Mouse (Mus musculus) cortical plate, adult 2 months (tissue): Measurements from ENCODE around the gene Kank2.

Experiments used
- CTCF ChIP-seq: fragments of 200-500 bp; IDR thresholded peaks from 2 replicates; pipeline ENCODE4 v1.5.1; 2011; ENCODE audit warnings: mild to moderate bottlenecking, control low read depth, low read length; ENCODE audit not compliant: insufficient read depth; ENCODE audit errors: extremely low read depth
- POLR2A ChIP-seq: fragments of 200-500 bp; IDR thresholded peaks from 2 replicates; pipeline ENCODE4 v1.6.1; 2011; ENCODE audit warnings: mild to moderate bottlenecking, low read length, control low read depth; ENCODE audit not compliant: insufficient read depth; ENCODE audit errors: extremely low read depth

DNA sequence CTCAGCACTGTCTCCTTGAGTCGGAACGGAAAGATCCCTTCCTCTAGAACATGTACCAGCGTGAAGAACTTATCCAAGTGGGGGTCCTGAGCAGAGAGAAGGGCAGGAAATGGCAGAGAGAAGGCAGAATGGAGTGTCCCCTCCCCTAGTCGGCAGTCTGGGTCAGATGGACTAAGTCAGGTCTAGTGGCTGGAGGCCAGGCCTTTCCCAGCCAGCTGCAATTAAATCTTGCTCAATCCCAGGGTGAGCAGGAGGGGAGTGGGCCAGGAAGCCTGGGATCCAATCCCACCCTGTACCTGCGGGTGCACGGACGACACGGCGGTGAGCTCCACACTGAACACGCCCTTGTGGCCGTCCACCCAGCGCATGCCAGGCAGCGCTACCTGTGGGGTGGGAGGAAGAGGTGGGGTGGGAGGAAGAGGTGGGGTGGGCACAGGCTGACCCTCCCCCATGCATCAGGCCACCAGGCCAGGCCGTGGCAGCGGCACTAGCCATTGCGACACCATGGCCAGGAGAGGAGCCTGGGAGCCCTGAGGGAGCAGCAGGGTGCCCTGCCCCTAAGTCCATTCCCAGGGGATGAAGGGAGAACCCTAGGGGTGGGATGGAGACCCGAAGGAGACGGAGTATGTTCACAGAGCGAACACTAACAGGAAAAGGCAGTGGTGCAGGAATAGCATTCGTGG lies 33.2 kb upstream of the Kank2 start:
- no peak for TF ChIP-seq CTCF
- no peak for TF ChIP-seq POLR2A
